Mouse (Mus musculus): Measurements from ENCODE around the gene Ripk3. TPM values are rescaled to one million over a fixed set of nuclear protein-coding genes. Genes with fewer than 3 reads are reported as not detected.

The Ripk3 gene
- total RNA-seq, 1 experiment, result 9.0 TPM

- H3K9me3 ChIP-seq (ENCODE audit: control insufficient read depth, insufficient read depth, low read depth, low read length), result no peaks in the 10 kb centered on the region
- no peak overlapping the region for H3K9ac ChIP-seq (ENCODE audit: insufficient read depth, low read depth, low read length, poor library complexity, severe bottlenecking)
- DNase-seq (ENCODE audit: low read depth, low spot score), result no peak
- peaks cover 21 to 54% of the 10 kb centered on the region in 2 experiments for H3K4me1 ChIP-seq (ENCODE audit: control insufficient read depth in 2 of 2, insufficient read depth in 2 of 2, low read length in 2 of 2, poor library complexity in 1 of 2)
- H3K36me3 ChIP-seq (ENCODE audit: control insufficient read depth, insufficient read depth, low read length, poor library complexity, severe bottlenecking), result peaks cover 15% of the 10 kb centered on the region; the same call in 1 of the 2 replicates
- no peak overlapping the region for H3K4me3 ChIP-seq (ENCODE audit: insufficient read depth in 1 of 2, low read depth in 1 of 2, low read length in 2 of 2, poor library complexity in 1 of 2, severe bottlenecking in 1 of 2)
- H3K27ac ChIP-seq (ENCODE audit: insufficient read depth, low read depth, low read length, poor library complexity, severe bottlenecking), result no peak overlapping the region
- in situ Hi-C loops (cut with MboI; ENCODE audit: low sequenced_read_pairs in 2 of 2, unreplicated experiment in 2 of 2), result no loop called here
- TF ChIP-seq CHD2 (IDR thresholded peaks at IDR 0.05; ENCODE audit: low read depth, low read length) (no peak), ZC3H11A (IDR thresholded peaks at IDR 0.05; ENCODE audit: borderline replicate concordance, low read depth, low read length) (no peak), ZNF384 (IDR thresholded peaks at IDR 0.05; ENCODE audit: low read depth, low read length) (no peak), HCFC1 (IDR thresholded peaks at IDR 0.05; ENCODE audit: borderline replicate concordance, insufficient read depth, low read length) (no peak), MAFK (IDR thresholded peaks at IDR 0.05; ENCODE audit: insufficient read depth, low read depth, low read length) (no peak)
Measured at GRCm38 (mm10) chr14:55830331-55830730, 41.7 kb upstream of the Ripk3 start.

GRCm38 (mm10) chr14:55829854-55830253, 41.2 kb upstream of the Ripk3 start:
- TF ChIP-seq HCFC1 (IDR thresholded peaks at IDR 0.05; ENCODE audit: borderline replicate concordance, insufficient read depth, low read length) (no peak), CHD2 (IDR thresholded peaks at IDR 0.05; ENCODE audit: low read depth, low read length) (no peak), ZC3H11A (IDR thresholded peaks at IDR 0.05; ENCODE audit: borderline replicate concordance, low read depth, low read length) (no peak), ZNF384 (IDR thresholded peaks at IDR 0.05; ENCODE audit: low read depth, low read length) (no peak), MAFK (IDR thresholded peaks at IDR 0.05; ENCODE audit: insufficient read depth, low read depth, low read length) (no peak)
- Histone ChIP-seq H3K27ac (ENCODE audit: insufficient read depth, low read depth, low read length, poor library complexity, severe bottlenecking) (no peak overlapping the region), H3K4me1 (ENCODE audit: control insufficient read depth in 2 of 2, insufficient read depth in 2 of 2, low read length in 2 of 2, poor library complexity in 1 of 2) (peaks cover 21 to 53% of the 10 kb centered on the region in 2 experiments), H3K9ac (ENCODE audit: insufficient read depth, low read depth, low read length, poor library complexity, severe bottlenecking) (peak overlapping the region; percentile 59), H3K4me3 (ENCODE audit: insufficient read depth in 1 of 2, low read depth in 1 of 2, low read length in 2 of 2, poor library complexity in 1 of 2, severe bottlenecking in 1 of 2) (peak overlapping the region in 1 of 2 experiments; percentile 32; a peak in 2 of 4 replicates), H3K9me3 (ENCODE audit: control insufficient read depth, insufficient read depth, low read depth, low read length) (no peaks in the 10 kb centered on the region), H3K36me3 (ENCODE audit: control insufficient read depth, insufficient read depth, low read length, poor library complexity, severe bottlenecking) (peaks cover 15% of the 10 kb centered on the region; the same call in 1 of the 2 replicates)
- in situ Hi-C loops (cut with MboI; ENCODE audit: low sequenced_read_pairs in 2 of 2, unreplicated experiment in 2 of 2), result no loop called here
- no peak for DNase-seq (ENCODE audit: low read depth, low spot score)

GRCm38 (mm10) chr14:55828716-55829263, 40.1 kb upstream of the Ripk3 start:
- no peak for DNase-seq (ENCODE audit: low read depth, low spot score)
- H3K36me3 ChIP-seq (ENCODE audit: control insufficient read depth, insufficient read depth, low read length, poor library complexity, severe bottlenecking), result peaks cover 15% of the 10 kb centered on the region; the same call in 1 of the 2 replicates
- peaks cover 16 to 43% of the 10 kb centered on the region in 2 experiments for H3K4me1 ChIP-seq (ENCODE audit: control insufficient read depth in 2 of 2, insufficient read depth in 2 of 2, low read length in 2 of 2, poor library complexity in 1 of 2)
- TF ChIP-seq ZNF384 (IDR thresholded peaks at IDR 0.05; ENCODE audit: low read depth, low read length) (no peak), ZC3H11A (IDR thresholded peaks at IDR 0.05; ENCODE audit: borderline replicate concordance, low read depth, low read length) (no peak), CHD2 (IDR thresholded peaks at IDR 0.05; ENCODE audit: low read depth, low read length) (no peak), HCFC1 (IDR thresholded peaks at IDR 0.05; ENCODE audit: borderline replicate concordance, insufficient read depth, low read length) (no peak), MAFK (IDR thresholded peaks at IDR 0.05; ENCODE audit: insufficient read depth, low read depth, low read length) (no peak)
- H3K27ac ChIP-seq (ENCODE audit: insufficient read depth, low read depth, low read length, poor library complexity, severe bottlenecking), result no peak overlapping the region
- H3K9me3 ChIP-seq (ENCODE audit: control insufficient read depth, insufficient read depth, low read depth, low read length), result no peaks in the 10 kb centered on the region
- in situ Hi-C loops (cut with MboI; ENCODE audit: low sequenced_read_pairs in 2 of 2, unreplicated experiment in 2 of 2), result no loop called here
- no peak overlapping the region for H3K9ac ChIP-seq (ENCODE audit: insufficient read depth, low read depth, low read length, poor library complexity, severe bottlenecking)
- H3K4me3 ChIP-seq (ENCODE audit: insufficient read depth in 1 of 2, low read depth in 1 of 2, low read length in 2 of 2, poor library complexity in 1 of 2, severe bottlenecking in 1 of 2), result no peak overlapping the region

DNA sequence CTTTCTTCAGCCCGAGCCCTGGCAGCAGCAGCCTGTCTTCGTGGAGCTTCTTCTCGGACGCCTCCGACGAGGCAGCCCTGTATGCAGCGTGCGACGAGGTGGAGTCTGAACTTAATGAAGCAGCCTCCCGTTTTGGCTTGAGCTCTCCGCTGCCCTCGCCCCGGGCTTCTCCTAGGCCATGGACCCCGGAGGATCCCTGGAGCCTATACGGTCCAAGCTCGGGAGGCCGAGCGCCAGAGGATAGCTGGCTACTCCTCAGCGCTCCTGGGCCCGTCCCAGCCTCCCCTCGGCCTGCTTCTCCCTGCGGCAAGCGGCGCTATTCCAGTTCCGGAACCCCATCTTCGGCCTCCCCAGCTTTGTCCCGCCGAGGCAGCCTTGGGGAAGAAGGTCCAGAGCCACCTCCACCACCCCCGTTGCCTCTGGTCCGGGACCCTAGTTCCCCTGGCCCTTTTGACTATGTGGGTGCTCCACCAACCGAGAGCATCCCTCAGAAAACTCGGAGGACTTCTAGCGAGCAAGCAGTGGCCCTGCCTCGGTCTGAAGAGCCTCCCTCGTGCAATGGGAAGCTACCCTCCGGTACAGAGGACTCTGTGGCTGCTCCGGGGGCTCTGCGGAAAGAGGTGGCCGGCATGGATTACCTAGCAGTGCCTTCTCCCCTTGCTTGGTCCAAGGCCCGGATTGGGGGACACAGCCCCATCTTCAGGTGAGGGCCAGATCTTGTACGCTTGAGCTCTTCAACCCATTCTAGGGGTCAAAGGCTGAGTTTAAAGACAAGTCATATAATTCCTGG, 38.1 kb upstream of the Ripk3 start:
- DNase-seq (ENCODE audit: low read depth, low spot score), result no peak
- Histone ChIP-seq H3K9me3 (ENCODE audit: control insufficient read depth, insufficient read depth, low read depth, low read length) (no peaks in the 10 kb centered on the region), H3K36me3 (ENCODE audit: control insufficient read depth, insufficient read depth, low read length, poor library complexity, severe bottlenecking) (peaks cover 15% of the 10 kb centered on the region; the same call in 1 of the 2 replicates), H3K4me3 (ENCODE audit: insufficient read depth in 1 of 2, low read depth in 1 of 2, low read length in 2 of 2, poor library complexity in 1 of 2, severe bottlenecking in 1 of 2) (peak overlapping the region; percentile 67 to 87), H3K27ac (ENCODE audit: insufficient read depth, low read depth, low read length, poor library complexity, severe bottlenecking) (no peak overlapping the region), H3K4me1 (ENCODE audit: control insufficient read depth in 2 of 2, insufficient read depth in 2 of 2, low read length in 2 of 2, poor library complexity in 1 of 2) (peaks cover 10 to 26% of the 10 kb centered on the region in 2 experiments), H3K9ac (ENCODE audit: insufficient read depth, low read depth, low read length, poor library complexity, severe bottlenecking) (peak overlapping the region; percentile 61)
- in situ Hi-C loops (cut with MboI; ENCODE audit: low sequenced_read_pairs in 2 of 2, unreplicated experiment in 2 of 2), result no loop called here
- no peak for TF ChIP-seq MAFK (IDR thresholded peaks at IDR 0.05; ENCODE audit: insufficient read depth, low read depth, low read length)
- no peak for TF ChIP-seq HCFC1 (IDR thresholded peaks at IDR 0.05; ENCODE audit: borderline replicate concordance, insufficient read depth, low read length)
- TF ChIP-seq CHD2 (IDR thresholded peaks at IDR 0.05; ENCODE audit: low read depth, low read length), result no peak
- no peak for TF ChIP-seq ZNF384 (IDR thresholded peaks at IDR 0.05; ENCODE audit: low read depth, low read length)
- no peak for TF ChIP-seq ZC3H11A (IDR thresholded peaks at IDR 0.05; ENCODE audit: borderline replicate concordance, low read depth, low read length)

All from ES-E14 (cell line).